Mouse (Mus musculus): Measurements from ENCODE around the gene Grin1. TPM values are rescaled to one million over a fixed set of nuclear protein-coding genes. Genes with fewer than 3 reads are reported as not detected.

The Grin1 gene
- polyA plus RNA-seq, 3 experiments from 2014 or later = not detected

GRCm38 (mm10) chr2:25252331-25252730 lies 66.7 kb downstream of the Grin1 start:
- ATAC-seq = no peak

- ATAC-seq = no peak
Measured at GRCm38 (mm10) chr2:25246183-25247072, 72.6 kb downstream of the Grin1 start, which contains the start of gene AL732309.1. Gene AL732309.1 (minus strand): TSS chr2:25246863.

- no peak for ATAC-seq
Measured at GRCm38 (mm10) chr2:25244144-25244543, 74.8 kb downstream of the Grin1 start.

GRCm38 (mm10) chr2:25243342-25243741 lies 75.6 kb downstream of the Grin1 start:
- no peak for ATAC-seq

- peak; percentile 60 for ATAC-seq
Measured at GRCm38 (mm10) chr2:25242101-25242506, 76.9 kb downstream of the Grin1 start, which contains the start of the genes Rnf208 and Cysrt1. Gene Rnf208 (plus strand): TSS chr2:25242255. Gene Cysrt1 (minus strand): TSS chr2:25242452.

GRCm38 (mm10) chr2:25241438-25241775 lies 77.6 kb downstream of the Grin1 start:
- peak; percentile 22 for ATAC-seq

Other genes with a start within 250 kb of the Grin1 start
- gene Entpd8, start 238.9 kb downstream of the Grin1 start, polyA plus RNA-seq (2017; shearing (Covaris generic)) = under 1 TPM in 1 of 3 experiments, not detected in 2; 0.90 TPM
- gene Noxa1, start 224.0 kb downstream of the Grin1 start, polyA plus RNA-seq (2017; shearing (Covaris generic)) = 1 to 10 TPM in 2 of 3 experiments, under 1 TPM in 1; 0.68 to 4.2 (median 4.2) TPM
- gene Nrarp, start 138.4 kb downstream of the Grin1 start, polyA plus RNA-seq (2017; shearing (Covaris generic)) = 1 to 10 TPM in 1 of 3 experiments, under 1 TPM in 2; 0.54 to 1.2 (median 0.59) TPM
- 10 to 100 TPM; 55.3 to 73.9 (median 67.2) TPM for gene Tor4a, start 122.3 kb downstream of the Grin1 start, polyA plus RNA-seq (2017; shearing (Covaris generic))
- 10 to 100 TPM; 46.6 to 50.3 (median 47.0) TPM for gene Nelfb, start 107.7 kb downstream of the Grin1 start, polyA plus RNA-seq (2017; shearing (Covaris generic))
- not detected for gene Stpg3, start 104.5 kb downstream of the Grin1 start, polyA plus RNA-seq (2017; shearing (Covaris generic))
- not detected for gene Fam166a, start 100.4 kb downstream of the Grin1 start, polyA plus RNA-seq (2017; shearing (Covaris generic))
- 100 to 1,000 TPM in 1 of 3 experiments, 10 to 100 TPM in 2; 90.3 to 208 (median 96.5) TPM for gene Tubb4b, start 94.5 kb downstream of the Grin1 start, polyA plus RNA-seq (2017; shearing (Covaris generic))
- gene Slc34a3, start 84.8 kb downstream of the Grin1 start, polyA plus RNA-seq (2017; shearing (Covaris generic)) = not detected
- not detected for gene Rnf224, start 82.4 kb downstream of the Grin1 start, polyA plus RNA-seq (2017; shearing (Covaris generic))
- gene Rnf208, start 76.9 kb downstream of the Grin1 start, polyA plus RNA-seq (2017; shearing (Covaris generic)) = 1 to 10 TPM in 1 of 3 experiments, under 1 TPM in 2; 0.53 to 1.6 (median 0.99) TPM
- not detected for gene Cysrt1, start 76.7 kb downstream of the Grin1 start, polyA plus RNA-seq (2017; shearing (Covaris generic))
- 1 to 10 TPM; 2.3 to 9.2 (median 4.0) TPM for gene AL732309.1, start 72.3 kb downstream of the Grin1 start, polyA plus RNA-seq (2017; shearing (Covaris generic))
- 10 to 100 TPM in 1 of 3 experiments, 1 to 10 TPM in 2; 8.3 to 13.7 (median 8.7) TPM for gene Tmem203, start 63.7 kb downstream of the Grin1 start, polyA plus RNA-seq (2017; shearing (Covaris generic))
- gene Tprn, start 56.6 kb downstream of the Grin1 start, polyA plus RNA-seq (2017; shearing (Covaris generic)) = 1 to 10 TPM; 3.4 to 4.7 (median 3.9) TPM
- gene Ssna1, start 46.7 kb downstream of the Grin1 start, polyA plus RNA-seq (2017; shearing (Covaris generic)) = 100 to 1,000 TPM; 111 to 156 (median 121) TPM
- gene Anapc2, start 46.7 kb downstream of the Grin1 start, polyA plus RNA-seq (2017; shearing (Covaris generic)) = 10 to 100 TPM; 29.3 to 44.6 (median 39.2) TPM
- gene Tmem210, start 31.0 kb downstream of the Grin1 start, polyA plus RNA-seq (2017; shearing (Covaris generic)) = not detected
- not detected for gene Lrrc26, start 29.3 kb downstream of the Grin1 start, polyA plus RNA-seq (2017; shearing (Covaris generic))
- 10 to 100 TPM; 21.2 to 24.3 (median 23.1) TPM for gene Man1b1, start 13.2 kb upstream of the Grin1 start, polyA plus RNA-seq (2017; shearing (Covaris generic))
- 10 to 100 TPM; 10.2 to 24.6 (median 21.1) TPM for gene Dpp7, start 37.2 kb upstream of the Grin1 start, polyA plus RNA-seq (2017; shearing (Covaris generic))
- 10 to 100 TPM; 12.2 to 20.6 (median 18.3) TPM for gene Uap1l1, start 46.5 kb upstream of the Grin1 start, polyA plus RNA-seq (2017; shearing (Covaris generic))
- 10 to 100 TPM in 1 of 3 experiments, under 1 TPM in 2; 0.44 to 10.5 (median 0.80) TPM for gene Sapcd2, start 53.1 kb upstream of the Grin1 start, polyA plus RNA-seq (2017; shearing (Covaris generic))
- gene Entpd2, start 76.7 kb upstream of the Grin1 start, polyA plus RNA-seq (2017; shearing (Covaris generic)) = 1 to 10 TPM in 1 of 3 experiments, under 1 TPM in 1, not detected in 1; 0.49 to 1.3 TPM
- gene Npdc1, start 80.2 kb upstream of the Grin1 start, polyA plus RNA-seq (2017; shearing (Covaris generic)) = 1 to 10 TPM; 2.8 to 6.1 (median 6.0) TPM
- 10 to 100 TPM in 1 of 3 experiments, 1 to 10 TPM in 2; 4.1 to 14.7 (median 7.2) TPM for gene Fut7, start 104.1 kb upstream of the Grin1 start, polyA plus RNA-seq (2017; shearing (Covaris generic))
- 10 to 100 TPM; 31.4 to 59.3 (median 41.8) TPM for gene Abca2, start 109.5 kb upstream of the Grin1 start, polyA plus RNA-seq (2017; shearing (Covaris generic))
- 1 to 10 TPM; 1.2 to 1.9 (median 1.6) TPM for gene Clic3, start 137.7 kb upstream of the Grin1 start, polyA plus RNA-seq (2017; shearing (Covaris generic))
- 10 to 100 TPM; 70.4 to 92.1 (median 89.2) TPM for gene Paxx, start 141.9 kb upstream of the Grin1 start, polyA plus RNA-seq (2017; shearing (Covaris generic))
- gene Ptgds, start 150.9 kb upstream of the Grin1 start, polyA plus RNA-seq (2017; shearing (Covaris generic)) = not detected
- not detected for gene Lcn12, start 174.7 kb upstream of the Grin1 start, polyA plus RNA-seq (2017; shearing (Covaris generic))
- 10 to 100 TPM; 49.1 to 88.0 (median 76.8) TPM for gene Fbxw5, start 181.6 kb upstream of the Grin1 start, polyA plus RNA-seq (2017; shearing (Covaris generic))
- gene C8g, start 182.5 kb upstream of the Grin1 start, polyA plus RNA-seq (2017; shearing (Covaris generic)) = 1 to 10 TPM; 2.1 to 5.1 (median 3.4) TPM
- 10 to 100 TPM; 74.8 to 85.3 (median 76.1) TPM for gene Traf2, start 227.8 kb upstream of the Grin1 start, polyA plus RNA-seq (2017; shearing (Covaris generic))
- 100 to 1,000 TPM; 246 to 394 (median 269) TPM for gene Edf1, start 238.7 kb upstream of the Grin1 start, polyA plus RNA-seq (2017; shearing (Covaris generic))